Mouse (Mus musculus): ENCODE data around the gene Dnajc4. TPM values are rescaled to one million over a fixed set of nuclear protein-coding genes. Genes with fewer than 3 reads are reported as not detected.
A peak's percentile ranks its signal among the peaks of the same experiment; 100 is the strongest.

Dnajc4 gene
- polyA plus RNA-seq, 1 experiment from 2014 or later, result 28.5 TPM

DNA sequence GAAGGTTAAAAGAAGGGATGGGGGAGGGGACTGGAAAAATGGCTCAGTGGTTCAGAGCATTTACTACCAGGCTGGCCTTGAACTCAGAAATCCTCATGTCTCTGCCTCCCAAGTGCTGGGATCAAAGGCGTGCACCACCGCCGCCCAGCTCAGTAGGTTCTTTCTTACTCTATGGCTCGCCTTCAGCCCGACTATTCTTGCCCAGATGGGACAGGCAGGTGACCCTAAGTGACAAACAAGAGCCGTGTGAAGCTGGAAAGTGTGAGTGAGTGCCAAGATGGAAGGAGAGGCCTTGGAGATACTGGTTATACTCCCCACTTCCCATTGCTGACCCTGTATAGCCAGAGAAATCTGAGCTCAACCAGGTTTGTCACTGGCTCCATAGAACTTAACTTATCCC is 48.7 kb downstream of the Dnajc4 start:
- H3K4me3 ChIP-seq (ENCODE audit: low read depth, low read length), result no peak overlapping the region
- H3K27me3 ChIP-seq (ENCODE audit: control insufficient read depth, insufficient read depth, low read length), result no peaks in the 10 kb centered on the region
- no peak for ATAC-seq (ENCODE audit: low read depth)
- no peaks in the 10 kb centered on the region for H3K9me3 ChIP-seq (ENCODE audit: control insufficient read depth, low read length)
- H3K9ac ChIP-seq (replicated peaks; ENCODE audit: low read depth, low read length), result no peak overlapping the region
- no peak overlapping the region for H3K27ac ChIP-seq (ENCODE audit: low read depth, low read length)
- no peak overlapping the region for H3K4me2 ChIP-seq (ENCODE audit: low read depth, low read length)
- WGBS, result 93% methylated on average over 6 of the region's 6 CpGs
- H3K36me3 ChIP-seq (ENCODE audit: control insufficient read depth, insufficient read depth, low read length), result no peaks in the 10 kb centered on the region
- peaks cover 19% of the 10 kb centered on the region for H3K4me1 ChIP-seq (ENCODE audit: control insufficient read depth, insufficient read depth, low read length)

DNA sequence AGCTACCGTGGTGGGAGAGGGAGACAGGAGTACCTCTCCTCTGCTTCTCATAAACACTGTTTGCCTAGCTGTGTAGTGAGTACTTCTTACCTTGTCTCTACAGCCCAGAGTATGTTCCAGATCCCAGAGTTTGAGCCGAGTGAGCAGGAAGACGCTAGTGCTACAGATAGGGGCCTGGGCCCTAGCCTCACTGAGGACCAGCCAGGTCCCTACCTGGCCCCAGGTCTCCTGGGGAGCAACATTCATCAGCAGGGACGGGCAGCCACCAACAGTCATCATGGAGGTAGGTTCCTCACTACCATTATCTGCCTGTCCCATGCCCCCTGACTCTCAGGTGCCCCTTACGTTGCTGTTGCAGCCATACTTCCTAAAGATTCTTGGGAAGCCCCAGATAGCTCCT is 49.6 kb downstream of the Dnajc4 start:
- H3K9ac ChIP-seq (replicated peaks; ENCODE audit: low read depth, low read length), result peak overlapping the region; percentile 82
- H3K4me3 ChIP-seq (ENCODE audit: low read depth, low read length), result peak overlapping the region; percentile 85
- peak overlapping the region; percentile 100 for H3K4me2 ChIP-seq (ENCODE audit: low read depth, low read length)
- H3K4me1 ChIP-seq (ENCODE audit: control insufficient read depth, insufficient read depth, low read length), result peaks cover 22% of the 10 kb centered on the region
- H3K36me3 ChIP-seq (ENCODE audit: control insufficient read depth, insufficient read depth, low read length), result no peaks in the 10 kb centered on the region
- no peaks in the 10 kb centered on the region for H3K27me3 ChIP-seq (ENCODE audit: control insufficient read depth, insufficient read depth, low read length)
- ATAC-seq (ENCODE audit: low read depth), result 0 out of 2 replicates have a peak, but pooled peaks have one; percentile 1
- 23% methylated on average over 5 of the region's 5 CpGs for WGBS
- H3K9me3 ChIP-seq (ENCODE audit: control insufficient read depth, low read length), result no peaks in the 10 kb centered on the region
- peak overlapping the region; percentile 94 for H3K27ac ChIP-seq (ENCODE audit: low read depth, low read length)

DNA sequence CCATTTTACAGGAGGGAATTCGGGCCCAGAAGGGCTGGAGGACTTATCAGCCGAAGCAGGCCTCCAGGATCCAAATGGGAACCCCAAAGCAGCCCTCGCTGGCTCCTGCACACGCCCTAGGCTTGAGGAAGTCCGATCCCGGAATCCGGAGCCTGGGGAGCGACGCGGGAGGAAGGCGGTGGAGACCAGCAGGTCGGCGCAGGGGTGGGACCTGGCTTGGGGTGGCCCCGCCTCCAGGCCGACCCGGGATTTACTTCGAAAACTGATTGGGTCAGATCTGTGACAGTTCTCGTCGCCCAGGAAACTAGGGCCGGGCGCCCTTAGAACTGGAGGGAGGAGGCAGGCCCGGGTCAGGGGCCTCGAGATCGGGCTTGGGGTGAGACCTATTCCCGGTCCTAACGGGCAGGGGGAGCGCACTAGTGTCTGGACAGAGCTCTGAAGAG is 50.1 kb downstream of the Dnajc4 start, which contains the start of gene Gpr137:
Gene Gpr137 (minus strand): TSS at position 232 of the 443 bp plus-strand sequence.
- H3K4me1 ChIP-seq (ENCODE audit: control insufficient read depth, insufficient read depth, low read length), result peaks cover 22% of the 10 kb centered on the region
- H3K9me3 ChIP-seq (ENCODE audit: control insufficient read depth, low read length), result no peaks in the 10 kb centered on the region
- no peaks in the 10 kb centered on the region for H3K36me3 ChIP-seq (ENCODE audit: control insufficient read depth, insufficient read depth, low read length)
- peak within 1 kb of the TSS; percentile 100 for H3K4me2 ChIP-seq (ENCODE audit: low read depth, low read length)
- no peaks in the 10 kb centered on the region for H3K27me3 ChIP-seq (ENCODE audit: control insufficient read depth, insufficient read depth, low read length)
- peak; percentile 83 for ATAC-seq (ENCODE audit: low read depth)
- peak within 1 kb of the TSS; percentile 94 for H3K27ac ChIP-seq (ENCODE audit: low read depth, low read length)
- H3K4me3 ChIP-seq (ENCODE audit: low read depth, low read length), result peak within 1 kb of the TSS; percentile 85
- under 1% methylated on average over 27 of the region's 27 CpGs for WGBS
- peak within 1 kb of the TSS; percentile 82 for H3K9ac ChIP-seq (replicated peaks; ENCODE audit: low read depth, low read length)

DNA sequence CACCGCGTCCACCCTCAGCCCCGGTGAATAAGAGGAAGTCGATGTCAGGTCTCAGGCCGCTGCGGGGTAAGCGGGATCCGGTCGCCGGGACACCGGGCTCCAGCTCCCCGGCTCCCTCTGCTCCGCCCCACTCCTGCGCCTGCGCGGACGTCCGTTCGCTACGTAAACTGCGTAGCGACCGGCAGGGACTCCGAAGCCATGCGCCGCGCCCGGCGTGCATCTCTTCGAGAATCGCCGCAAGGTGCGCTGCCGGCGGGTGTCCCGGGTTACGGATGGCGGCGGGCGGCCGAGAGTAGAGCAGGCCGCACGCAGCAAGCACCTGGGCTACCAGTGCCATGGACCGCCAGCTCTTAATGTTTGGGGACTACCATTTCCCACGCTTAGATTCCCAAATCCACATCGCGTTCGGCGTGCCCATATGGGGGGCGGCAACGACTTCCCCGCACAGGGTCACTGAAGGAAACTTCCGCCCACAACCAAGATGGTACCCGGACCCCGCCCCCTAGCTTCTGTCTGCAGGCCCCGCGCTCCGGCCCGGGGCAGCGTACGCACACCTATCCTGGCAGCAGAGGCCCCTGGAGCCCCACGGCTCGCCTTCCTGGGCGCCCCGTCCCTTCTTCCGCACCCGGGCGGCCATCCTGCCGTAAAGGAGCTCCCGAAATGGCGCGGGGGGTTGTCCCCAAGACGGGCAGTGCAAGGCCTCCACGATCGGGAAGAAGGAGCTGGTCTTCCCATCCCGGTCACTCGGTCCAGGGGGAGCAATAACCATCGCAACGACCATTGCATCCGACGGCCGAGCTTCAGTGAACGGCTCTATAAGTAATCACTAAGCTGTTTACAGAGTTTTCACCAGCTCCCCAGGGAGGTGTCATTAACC is 50.8 kb downstream of the Dnajc4 start, which contains the start of gene Bad:
Gene Bad (plus strand): TSS at position 490 of the 877 bp plus-strand sequence.
- WGBS, result under 1% methylated on average over 82 of the region's 83 CpGs
- Histone ChIP-seq H3K27ac (ENCODE audit: low read depth, low read length) (peak within 1 kb of the TSS; percentile 94), H3K27me3 (ENCODE audit: control insufficient read depth, insufficient read depth, low read length) (no peaks in the 10 kb centered on the region), H3K4me3 (ENCODE audit: low read depth, low read length) (peak within 1 kb of the TSS; percentile 85), H3K9ac (replicated peaks; ENCODE audit: low read depth, low read length) (peak within 1 kb of the TSS; percentile 82), H3K9me3 (ENCODE audit: control insufficient read depth, low read length) (no peaks in the 10 kb centered on the region), H3K36me3 (ENCODE audit: control insufficient read depth, insufficient read depth, low read length) (no peaks in the 10 kb centered on the region), H3K4me1 (ENCODE audit: control insufficient read depth, insufficient read depth, low read length) (peaks cover 22% of the 10 kb centered on the region), H3K4me2 (ENCODE audit: low read depth, low read length) (peak within 1 kb of the TSS; percentile 100)
- ATAC-seq (ENCODE audit: low read depth), result peak; percentile 82

- 24% methylated on average over 28 of the region's 29 CpGs for WGBS
- H3K36me3 ChIP-seq (ENCODE audit: control insufficient read depth, insufficient read depth, low read length), result no peaks in the 10 kb centered on the region
- H3K27me3 ChIP-seq (ENCODE audit: control insufficient read depth, insufficient read depth, low read length), result peaks cover 7% of the 10 kb centered on the region
- peak; percentile 4; the same call in 1 of the 2 replicates for ATAC-seq (ENCODE audit: low read depth)
- peak overlapping the region; percentile 85 for H3K4me3 ChIP-seq (ENCODE audit: low read depth, low read length)
- peak overlapping the region; percentile 82 for H3K9ac ChIP-seq (replicated peaks; ENCODE audit: low read depth, low read length)
- H3K9me3 ChIP-seq (ENCODE audit: control insufficient read depth, low read length), result no peaks in the 10 kb centered on the region
- H3K27ac ChIP-seq (ENCODE audit: low read depth, low read length), result peak overlapping the region; percentile 48; the same call in 1 of the 2 replicates
- H3K4me2 ChIP-seq (ENCODE audit: low read depth, low read length), result peak overlapping the region; percentile 100
- H3K4me1 ChIP-seq (ENCODE audit: control insufficient read depth, insufficient read depth, low read length), result peaks cover 22% of the 10 kb centered on the region
These were observed 51.7 kb downstream of the Dnajc4 start for GRCm38 (mm10) chr19:6940396-6941351.

DNA sequence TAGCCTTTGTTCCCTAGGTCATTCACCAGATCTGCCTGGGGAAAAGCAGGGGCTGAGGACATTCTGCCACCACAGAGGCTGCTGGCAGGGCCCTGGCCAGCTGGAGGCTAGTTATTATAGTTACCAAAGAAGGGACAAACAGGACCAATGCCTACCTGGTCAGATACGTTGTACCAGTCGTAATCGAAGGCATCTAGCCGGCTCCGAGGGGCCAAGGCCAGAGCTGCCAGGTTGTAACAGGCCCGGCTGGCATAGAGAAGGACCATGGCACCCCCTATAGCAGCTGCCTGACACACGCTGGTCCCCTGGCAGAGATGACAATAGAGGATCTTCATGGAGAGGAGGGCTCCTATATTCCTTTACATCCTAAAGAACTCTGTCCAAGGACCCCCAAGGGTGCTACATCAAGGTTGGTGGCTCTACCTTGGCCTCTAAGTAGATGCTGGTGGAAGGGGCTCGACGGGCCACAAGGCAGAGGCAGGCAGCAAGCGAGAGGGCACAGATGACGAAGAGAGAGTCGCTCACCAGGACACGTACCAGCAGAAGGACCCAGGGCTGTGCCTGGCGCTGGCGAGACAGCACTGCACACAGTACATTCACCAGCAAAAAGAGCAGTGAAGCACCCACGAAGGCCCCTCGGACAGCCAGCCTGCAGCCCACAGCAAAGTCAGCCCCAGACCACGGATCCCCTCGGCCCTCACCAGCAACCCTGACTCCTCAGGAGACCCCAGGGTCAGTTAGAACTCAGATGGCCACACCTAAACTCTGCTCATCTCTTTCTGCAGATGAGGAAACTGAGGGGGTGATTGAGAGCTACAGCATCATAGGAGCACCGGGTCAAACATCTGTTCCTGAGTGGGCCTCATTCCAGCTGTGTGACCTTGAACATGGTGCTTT is 53.0 kb downstream of the Dnajc4 start:
- H3K4me2 ChIP-seq (ENCODE audit: low read depth, low read length), result peak overlapping the region; percentile 100
- peaks cover 11% of the 10 kb centered on the region for H3K27me3 ChIP-seq (ENCODE audit: control insufficient read depth, insufficient read depth, low read length)
- H3K27ac ChIP-seq (ENCODE audit: low read depth, low read length), result no peak overlapping the region
- ATAC-seq (ENCODE audit: low read depth), result no peak
- peak overlapping the region; percentile 82 for H3K9ac ChIP-seq (replicated peaks; ENCODE audit: low read depth, low read length)
- H3K4me3 ChIP-seq (ENCODE audit: low read depth, low read length), result peak overlapping the region; percentile 85; the same call in 1 of the 2 replicates
- 88% methylated on average over 20 of the region's 20 CpGs for WGBS
- peaks cover 22% of the 10 kb centered on the region for H3K4me1 ChIP-seq (ENCODE audit: control insufficient read depth, insufficient read depth, low read length)
- H3K36me3 ChIP-seq (ENCODE audit: control insufficient read depth, insufficient read depth, low read length), result no peaks in the 10 kb centered on the region
- no peaks in the 10 kb centered on the region for H3K9me3 ChIP-seq (ENCODE audit: control insufficient read depth, low read length)

Data from neural tube, embryonic 14.5 days (tissue).